Mouse (Mus musculus) E14TG2a.4 (cell line): ENCODE results near the gene Pnpla6.

Source experiments
- CTCF ChIP-seq: conservative IDR thresholded peaks from 2 replicates; pipeline ENCODE4 v1.5.1; 2014; ENCODE audit warnings: low read length
- POU5F1 ChIP-seq: IDR thresholded peaks from 2 replicates; pipeline ENCODE4 v1.6.1; 2014; ENCODE audit warnings: low read length, borderline replicate concordance

DNA sequence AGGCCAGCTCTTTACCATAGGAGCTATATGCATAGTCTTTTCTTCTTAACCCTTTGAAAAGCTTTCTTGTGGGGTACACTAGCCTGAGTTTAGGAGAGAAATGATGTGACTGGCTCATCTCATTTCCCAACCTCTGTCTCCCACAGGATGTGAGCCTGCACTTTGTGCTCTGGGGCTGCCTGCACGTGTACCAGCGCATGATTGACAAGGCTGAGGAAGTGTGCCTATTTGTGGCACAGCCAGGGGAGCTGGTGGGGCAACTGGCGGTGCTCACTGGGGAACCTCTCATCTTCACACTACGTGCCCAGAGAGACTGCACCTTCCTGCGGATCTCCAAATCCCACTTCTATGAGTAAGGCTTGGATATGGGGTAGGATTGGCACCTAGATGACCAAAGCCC is 15.6 kb downstream of the Pnpla6 start:
- TF ChIP-seq CTCF (no peak), POU5F1 (no peak)
